Mouse (Mus musculus): ENCODE data around the gene Wapl. TPM values are rescaled to one million over a fixed set of nuclear protein-coding genes. Genes with fewer than 3 reads are reported as not detected.
A peak's percentile ranks its signal among the peaks of the same experiment; 100 is the strongest.

Gene Wapl
- total and polyA plus RNA-seq, 3 experiments: 77.7 to 114 (median 79.2) TPM

DNA sequence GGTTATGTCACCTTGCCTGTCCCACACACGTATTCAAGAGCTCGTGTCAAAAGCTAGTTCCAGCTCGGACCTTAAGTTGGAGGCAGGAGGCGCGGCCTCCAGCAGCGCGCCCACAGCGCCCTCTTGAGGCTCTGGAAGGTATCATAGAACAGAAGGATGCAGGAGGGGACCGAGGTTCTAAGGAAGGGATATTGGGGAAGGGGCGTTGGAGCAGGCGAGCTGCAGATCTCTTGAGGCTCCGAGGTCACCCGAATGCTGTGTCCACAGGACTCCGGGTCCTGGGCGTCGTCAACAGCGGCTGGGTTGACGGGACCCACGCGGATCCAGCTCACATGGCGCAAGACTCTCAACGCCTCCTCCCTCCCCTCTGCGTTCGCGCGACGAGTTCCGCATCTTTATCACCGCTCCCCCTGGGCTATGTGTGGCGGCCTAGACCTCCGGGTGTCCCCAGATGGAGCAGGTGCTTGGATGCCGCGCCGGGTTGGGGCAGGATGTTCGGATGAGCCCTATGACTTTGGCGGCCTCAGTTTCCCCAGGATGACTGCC, 95.4 kb downstream of the Wapl start:
- H3K27ac ChIP-seq (ENCODE audit: insufficient read depth, low read depth): no peak overlapping the region

DNA sequence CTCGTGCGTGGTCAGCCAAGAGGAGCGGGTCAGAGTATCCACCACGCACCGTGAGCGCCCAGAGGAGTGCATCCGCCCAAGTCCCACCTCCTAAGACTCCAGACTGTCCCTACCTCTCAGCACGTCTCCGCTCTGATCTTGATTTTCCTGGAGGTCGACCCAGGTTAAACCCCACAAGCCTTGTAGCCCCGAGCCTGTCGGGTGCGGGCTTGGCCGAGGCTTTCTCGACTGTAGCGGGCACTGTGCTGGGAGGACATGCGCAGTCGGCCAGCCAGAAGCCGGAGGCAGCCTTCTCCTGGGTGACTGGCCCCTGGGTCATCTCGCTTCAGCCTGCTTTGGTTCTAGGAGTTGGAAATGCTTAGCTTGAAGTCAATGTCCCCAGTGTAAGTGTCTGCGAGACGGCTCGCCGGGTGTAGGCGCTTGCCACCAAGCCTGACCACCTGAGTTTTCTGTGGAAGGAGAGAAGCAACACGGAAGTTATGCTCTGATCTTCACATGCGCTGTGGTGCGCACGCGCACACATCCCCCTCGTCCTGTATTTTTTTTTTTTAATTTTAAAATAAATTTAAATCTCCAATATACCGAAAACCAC, 95.9 kb downstream of the Wapl start:
- H3K9ac ChIP-seq (ENCODE audit: insufficient read depth, low read depth): no peak overlapping the region
- dilution Hi-C loops (cut with MboI; ENCODE audit: extremely low pct_ligation_motif_present, extremely low pct_unique_long_range_greater_than_20kb, low sequenced_read_pairs): loop anchor here (25.0 kb wide), 1 partner anchor 157 kb away; the partner anchor contains the start of gene Opn4
- no peak overlapping the region for H3K4me3 ChIP-seq (replicated peaks in 1 of 3; ENCODE audit: low read depth in 2 of 3, low read length in 2 of 3, poor library complexity in 1 of 3)
- H3K4me1 ChIP-seq (ENCODE audit: control insufficient read depth in 1 of 2, insufficient read depth in 2 of 2): peaks cover 3 to 6% of the 10 kb centered on the region in 2 experiments
- H3K9me3 ChIP-seq (replicated peaks; ENCODE audit: low read length): no peaks in the 10 kb centered on the region
- H3K4me2 ChIP-seq (ENCODE audit: insufficient read depth, low read depth, poor library complexity, severe bottlenecking): peak overlapping the region; percentile 43; the same call in 1 of the 2 replicates
- in situ Hi-C loops (cut with MboI; ENCODE audit: low pct_ligation_motif_present, low pct_unique_long_range_greater_than_20kb, low sequenced_read_pairs): loop anchor here (5.0 to 25.0 kb wide), 2 partner anchors 147 to 332 kb away; no protein-coding TSS in a partner anchor
- H3K27ac ChIP-seq (ENCODE audit: insufficient read depth, low read depth): no peak overlapping the region
- TF ChIP-seq NRF1 (IDR thresholded peaks at IDR 0.05; ENCODE audit: low read depth, low read length) (no peak), E2F4 (IDR thresholded peaks at IDR 0.05; ENCODE audit: insufficient replicate concordance, low read depth, low read length) (no peak), SIN3A (IDR thresholded peaks at IDR 0.05; ENCODE audit: low read length) (no peak), POLR2A (IDR thresholded peaks at IDR 0.05; ENCODE audit: low read depth, low read length) (no peak), ETS1 (conservative IDR thresholded peaks at IDR 0.05; ENCODE audit: low read depth, low read length) (no peak), POLR2AphosphoS2 (IDR thresholded peaks at IDR 0.05; ENCODE audit: low read depth, low read length) (no peak), EP300 (IDR thresholded peaks at IDR 0.05; ENCODE audit: low read length) (no peak), TCF12 (IDR thresholded peaks at IDR 0.05; ENCODE audit: low read depth, low read length) (no peak), NELFE (IDR thresholded peaks at IDR 0.05; ENCODE audit: low read depth, low read length) (no peak), PAX5 (IDR thresholded peaks at IDR 0.05; ENCODE audit: low read length) (no peak), CHD2 (IDR thresholded peaks at IDR 0.05; ENCODE audit: low read length) (no peak), MAX (IDR thresholded peaks at IDR 0.05; ENCODE audit: low read length) (no peak), HCFC1 (IDR thresholded peaks at IDR 0.05; ENCODE audit: low read depth, low read length) (no peak), RCOR1 (conservative IDR thresholded peaks at IDR 0.05; ENCODE audit: low read depth, low read length) (no peak), MEF2A (IDR thresholded peaks at IDR 0.05; ENCODE audit: borderline replicate concordance, low read depth, low read length) (no peak), USF1 (IDR thresholded peaks at IDR 0.05; ENCODE audit: low read depth, low read length) (no peak), TBP (conservative IDR thresholded peaks at IDR 0.05; ENCODE audit: low read depth, low read length) (no peak), UBTF (IDR thresholded peaks at IDR 0.05; ENCODE audit: low read depth, low read length) (no peak), SMC3 (IDR thresholded peaks at IDR 0.05; ENCODE audit: low read depth, low read length) (no peak)
- H3K36me3 ChIP-seq (replicated peaks in 1 of 2; ENCODE audit: control insufficient read depth in 1 of 2, insufficient read depth in 1 of 2, low read length in 1 of 2): no peaks in the 10 kb centered on the region
- no peak for DNase-seq (ENCODE audit: extremely low read depth)
- no peaks in the 10 kb centered on the region for H3K27me3 ChIP-seq (replicated peaks)
- no peaks in the 10 kb centered on the region for H3K79me2 ChIP-seq (replicated peaks; ENCODE audit: control insufficient read depth, extremely low read depth, insufficient read depth, poor library complexity, severe bottlenecking)

More for the DNA sequence above, 95.4 kb downstream of the Wapl start:
- TF ChIP-seq CTCF (conservative IDR thresholded peaks at IDR 0.05 in 1 of 2, IDR thresholded peaks at IDR 0.05 in 1 of 2; ENCODE audit: low read depth in 2 of 2, low read length in 2 of 2) (peak; percentile 75 to 86), ZMIZ1 (IDR thresholded peaks at IDR 0.05; ENCODE audit: low read depth, low read length) (no peak), SMC3 (IDR thresholded peaks at IDR 0.05; ENCODE audit: low read depth, low read length) (peak; percentile 54), KAT2A (IDR thresholded peaks at IDR 0.05; ENCODE audit: insufficient replicate concordance, low read length) (no peak), NELFE (IDR thresholded peaks at IDR 0.05; ENCODE audit: low read depth, low read length) (peak; percentile 29; the same call in 1 of the 2 replicates), TCF12 (IDR thresholded peaks at IDR 0.05; ENCODE audit: low read depth, low read length) (peak; percentile 23; the same call in 1 of the 2 replicates), JUN (IDR thresholded peaks at IDR 0.05; ENCODE audit: insufficient read depth, low read depth, low read length) (no peak), SIN3A (IDR thresholded peaks at IDR 0.05; ENCODE audit: low read length) (no peak), MAX (IDR thresholded peaks at IDR 0.05; ENCODE audit: low read length) (peak; percentile 38; the same call in 1 of the 2 replicates), ELF1 (IDR thresholded peaks at IDR 0.05; ENCODE audit: low read depth, low read length) (no peak), MYC (IDR thresholded peaks at IDR 0.05; ENCODE audit: low read depth, low read length) (peak; percentile 42; the same call in 1 of the 2 replicates), RAD21 (IDR thresholded peaks at IDR 0.05; ENCODE audit: low read depth, low read length) (peak; percentile 74)
- in situ Hi-C loops (cut with MboI; ENCODE audit: low pct_ligation_motif_present, low pct_unique_long_range_greater_than_20kb, low sequenced_read_pairs) (loop anchor here (25.0 kb wide), 1 partner anchor 332 kb away; no protein-coding TSS in a partner anchor), dilution Hi-C loops (cut with MboI; ENCODE audit: extremely low pct_ligation_motif_present, extremely low pct_unique_long_range_greater_than_20kb, low sequenced_read_pairs) (loop anchor here (25.0 kb wide), 1 partner anchor 157 kb away; the partner anchor contains the start of gene Opn4)
- DNase-seq (ENCODE audit: extremely low read depth): peak; percentile 69
- Histone ChIP-seq H3K4me3 (replicated peaks in 1 of 3; ENCODE audit: low read depth in 2 of 3, low read length in 2 of 3, poor library complexity in 1 of 3) (peak overlapping the region in 2 of 3 experiments; percentile 39 to 47), H3K4me2 (ENCODE audit: insufficient read depth, low read depth, poor library complexity, severe bottlenecking) (peak overlapping the region; percentile 43), H3K4me1 (ENCODE audit: control insufficient read depth in 1 of 2, insufficient read depth in 2 of 2) (peaks cover 3 to 6% of the 10 kb centered on the region in 2 experiments), H3K9ac (ENCODE audit: insufficient read depth, low read depth) (no peak overlapping the region), H3K79me2 (replicated peaks; ENCODE audit: control insufficient read depth, extremely low read depth, insufficient read depth, poor library complexity, severe bottlenecking) (no peaks in the 10 kb centered on the region), H3K36me3 (replicated peaks in 1 of 2; ENCODE audit: control insufficient read depth in 1 of 2, insufficient read depth in 1 of 2, low read length in 1 of 2) (no peaks in the 10 kb centered on the region), H3K9me3 (replicated peaks; ENCODE audit: low read length) (no peaks in the 10 kb centered on the region), H3K27me3 (replicated peaks) (no peaks in the 10 kb centered on the region)

Data from CH12.LX (cell line).